Mouse (Mus musculus): Measurements from ENCODE around the gene Dbndd2. TPM values are rescaled to one million over a fixed set of nuclear protein-coding genes. Genes with fewer than 3 reads are reported as not detected.

Gene Dbndd2
- polyA plus RNA-seq, 1 experiment from 2014 or later: 13.0 TPM

GRCm38 (mm10) chr2:164500511-164500910 lies 14.6 kb downstream of the Dbndd2 start:
- H3K79me2 ChIP-seq (ENCODE audit: inconsistent target): peaks cover 20% of the 10 kb centered on the region
- peaks cover 53% of the 10 kb centered on the region for H3K36me3 ChIP-seq (ENCODE audit: inconsistent target)
- WGBS (ENCODE audit: missing documents): 93% methylated on average over 7 of the region's 7 CpGs
- no peak overlapping the region for H3K4me3 ChIP-seq (ENCODE audit: inconsistent target)
- no peak overlapping the region for H3K27ac ChIP-seq

GRCm38 (mm10) chr2:164504919-164505318 lies 19.0 kb downstream of the Dbndd2 start:
- H3K4me3 ChIP-seq (ENCODE audit: inconsistent target): no peak overlapping the region
- WGBS (ENCODE audit: missing documents): 97% methylated on average over 3 of the region's 3 CpGs
- no peaks in the 10 kb centered on the region for H3K79me2 ChIP-seq (ENCODE audit: inconsistent target)
- no peak overlapping the region for H3K27ac ChIP-seq
- H3K36me3 ChIP-seq (ENCODE audit: inconsistent target): peaks cover 63% of the 10 kb centered on the region

- Histone ChIP-seq H3K4me3 (ENCODE audit: inconsistent target) (no peak overlapping the region), H3K27ac (no peak overlapping the region), H3K79me2 (ENCODE audit: inconsistent target) (no peaks in the 10 kb centered on the region), H3K36me3 (ENCODE audit: inconsistent target) (peaks cover 56% of the 10 kb centered on the region)
- 93% methylated on average over 4 of the region's 4 CpGs for WGBS (ENCODE audit: missing documents)
Observed at GRCm38 (mm10) chr2:164505619-164506347, 19.9 kb downstream of the Dbndd2 start.

DNA sequence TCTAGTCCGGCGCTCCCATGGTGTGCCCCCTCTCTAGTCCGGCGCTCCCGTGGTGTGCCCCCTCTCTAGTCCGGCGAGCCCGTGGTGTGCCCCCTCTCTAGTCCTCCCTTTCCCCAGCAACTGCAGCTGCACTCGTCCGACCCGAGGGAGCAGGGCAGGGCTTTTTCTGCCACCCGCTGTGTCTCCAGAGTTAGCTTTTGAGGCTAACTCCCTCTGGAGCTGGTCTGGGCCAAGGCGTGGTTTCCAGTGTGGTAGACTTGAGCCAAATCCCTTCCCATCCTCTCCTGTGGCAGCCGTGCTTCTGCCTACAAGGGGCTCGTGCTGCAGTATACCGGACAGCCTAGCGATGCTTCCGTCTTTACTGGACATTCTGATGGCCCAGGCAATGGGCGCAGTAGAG lies 21.9 kb downstream of the Dbndd2 start:
- 96% methylated on average over 19 of the region's 19 CpGs for WGBS (ENCODE audit: missing documents)
- Histone ChIP-seq H3K79me2 (ENCODE audit: inconsistent target) (no peaks in the 10 kb centered on the region), H3K4me3 (ENCODE audit: inconsistent target) (no peak overlapping the region), H3K27ac (no peak overlapping the region), H3K36me3 (ENCODE audit: inconsistent target) (peaks cover 36% of the 10 kb centered on the region)

DNA sequence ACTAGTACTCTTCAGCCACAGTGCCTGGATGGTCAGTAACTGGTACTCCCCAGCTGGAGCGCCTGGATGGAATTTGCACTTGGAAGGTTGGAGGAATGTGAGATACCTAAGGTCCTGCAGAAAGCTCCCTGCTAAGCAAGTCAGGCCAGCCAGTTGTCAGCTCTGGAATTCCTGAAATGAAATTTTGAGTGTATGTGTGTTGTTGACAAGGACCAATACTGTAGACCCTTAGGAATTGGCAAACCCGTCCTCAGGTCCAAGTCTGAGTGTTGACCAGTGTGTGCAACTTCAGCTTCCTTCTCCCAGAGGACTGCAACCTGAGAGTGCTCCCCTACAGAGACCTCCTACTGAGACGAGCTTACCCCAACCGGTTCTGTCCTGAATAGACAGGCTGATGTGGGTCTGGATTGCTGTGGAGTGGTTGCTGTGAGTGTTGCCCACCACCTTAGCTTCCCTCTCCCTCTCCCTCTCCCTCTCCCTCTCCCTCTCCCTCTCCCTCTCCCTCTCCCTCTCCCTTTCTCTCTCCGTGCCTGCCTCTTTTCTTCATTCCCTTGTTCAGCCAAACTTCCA lies 24.8 kb downstream of the Dbndd2 start:
- Histone ChIP-seq H3K36me3 (ENCODE audit: inconsistent target) (peaks cover 11% of the 10 kb centered on the region; the same call in 1 of the 2 replicates), H3K79me2 (ENCODE audit: inconsistent target) (no peaks in the 10 kb centered on the region), H3K4me3 (ENCODE audit: inconsistent target) (no peak overlapping the region), H3K27ac (no peak overlapping the region)
- 66% methylated on average over 5 of the region's 5 CpGs for WGBS (ENCODE audit: missing documents)

- Histone ChIP-seq H3K4me3 (ENCODE audit: inconsistent target) (no peak overlapping the region), H3K36me3 (ENCODE audit: inconsistent target) (no peaks in the 10 kb centered on the region), H3K79me2 (ENCODE audit: inconsistent target) (no peaks in the 10 kb centered on the region), H3K27ac (no peak overlapping the region)
- WGBS (ENCODE audit: missing documents): 70% methylated on average over 10 of the region's 14 CpGs
Observed at GRCm38 (mm10) chr2:164512121-164512909, 26.4 kb downstream of the Dbndd2 start.

GRCm38 (mm10) chr2:164513389-164513788 lies 27.5 kb downstream of the Dbndd2 start:
- WGBS (ENCODE audit: missing documents): 69% methylated on average over 7 of the region's 8 CpGs
- no peak overlapping the region for H3K27ac ChIP-seq
- no peaks in the 10 kb centered on the region for H3K79me2 ChIP-seq (ENCODE audit: inconsistent target)
- no peaks in the 10 kb centered on the region for H3K36me3 ChIP-seq (ENCODE audit: inconsistent target)
- no peak overlapping the region for H3K4me3 ChIP-seq (ENCODE audit: inconsistent target)

DNA sequence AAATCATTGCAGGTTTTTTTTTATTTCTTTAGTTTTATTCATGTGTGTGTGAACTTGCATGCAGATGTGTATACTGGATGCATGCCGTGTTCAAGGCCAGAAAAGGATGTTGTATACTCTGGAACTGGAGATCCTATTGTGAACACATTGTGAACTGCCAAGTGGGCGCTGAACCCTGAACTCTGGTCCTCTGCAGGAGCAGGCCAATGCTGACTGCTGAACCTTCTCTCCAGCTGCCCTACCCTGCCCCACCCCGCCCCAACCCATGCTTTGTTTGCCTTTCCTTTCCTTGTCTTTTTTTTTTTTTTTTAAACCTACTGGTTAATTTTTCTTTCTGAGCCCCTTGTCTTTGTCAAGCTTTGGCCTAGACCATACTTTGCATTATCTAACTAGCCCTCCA lies 29.0 kb downstream of the Dbndd2 start:
- WGBS (ENCODE audit: missing documents): 98% methylated on average over 3 of the region's 3 CpGs
- Histone ChIP-seq H3K27ac (no peak overlapping the region), H3K79me2 (ENCODE audit: inconsistent target) (no peaks in the 10 kb centered on the region), H3K4me3 (ENCODE audit: inconsistent target) (no peak overlapping the region), H3K36me3 (ENCODE audit: inconsistent target) (no peaks in the 10 kb centered on the region)

DNA sequence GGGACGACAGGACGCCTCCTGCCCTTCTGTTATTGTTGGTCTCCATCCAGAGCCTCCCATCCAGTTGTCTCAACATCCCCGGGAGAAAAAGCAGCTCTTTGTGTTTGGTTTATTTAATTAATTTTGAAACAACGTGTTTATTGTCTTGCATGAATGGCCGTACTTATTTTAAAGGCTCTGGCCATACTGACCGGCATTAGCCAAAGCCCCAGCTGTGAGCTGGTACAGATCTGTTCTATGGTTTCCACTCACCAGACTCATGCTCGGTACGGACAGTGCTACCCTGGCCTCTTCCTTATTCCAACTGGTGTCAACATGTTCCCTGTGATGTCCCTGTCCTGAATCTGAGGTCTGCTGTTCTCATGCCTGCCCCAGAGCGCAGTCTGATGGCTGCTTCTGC lies 30.0 kb downstream of the Dbndd2 start:
- WGBS (ENCODE audit: missing documents): 94% methylated on average over 9 of the region's 9 CpGs
- Histone ChIP-seq H3K79me2 (ENCODE audit: inconsistent target) (no peaks in the 10 kb centered on the region), H3K36me3 (ENCODE audit: inconsistent target) (no peaks in the 10 kb centered on the region), H3K27ac (no peak overlapping the region), H3K4me3 (ENCODE audit: inconsistent target) (no peak overlapping the region)

DNA sequence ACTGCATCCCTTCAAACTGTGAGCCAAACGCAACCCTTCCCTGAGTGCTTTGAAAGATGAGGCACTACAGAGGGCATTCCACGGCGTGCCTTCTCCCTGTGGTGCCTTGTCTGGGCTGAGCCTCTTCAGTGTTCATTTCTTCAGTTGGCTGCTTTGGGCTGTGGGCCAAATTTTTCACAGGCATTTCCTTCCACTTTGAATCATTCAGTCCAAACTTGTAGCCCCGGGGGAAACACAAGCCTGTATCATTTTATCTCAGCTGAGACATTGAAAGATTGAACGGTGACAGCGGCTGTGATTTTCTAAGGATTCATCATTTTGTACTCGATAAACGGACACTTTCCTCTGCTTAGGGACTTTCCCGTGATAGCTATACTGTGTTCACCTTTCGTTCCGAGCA lies 30.7 kb downstream of the Dbndd2 start:
- 79% methylated on average over 11 of the region's 11 CpGs for WGBS (ENCODE audit: missing documents)

DNA sequence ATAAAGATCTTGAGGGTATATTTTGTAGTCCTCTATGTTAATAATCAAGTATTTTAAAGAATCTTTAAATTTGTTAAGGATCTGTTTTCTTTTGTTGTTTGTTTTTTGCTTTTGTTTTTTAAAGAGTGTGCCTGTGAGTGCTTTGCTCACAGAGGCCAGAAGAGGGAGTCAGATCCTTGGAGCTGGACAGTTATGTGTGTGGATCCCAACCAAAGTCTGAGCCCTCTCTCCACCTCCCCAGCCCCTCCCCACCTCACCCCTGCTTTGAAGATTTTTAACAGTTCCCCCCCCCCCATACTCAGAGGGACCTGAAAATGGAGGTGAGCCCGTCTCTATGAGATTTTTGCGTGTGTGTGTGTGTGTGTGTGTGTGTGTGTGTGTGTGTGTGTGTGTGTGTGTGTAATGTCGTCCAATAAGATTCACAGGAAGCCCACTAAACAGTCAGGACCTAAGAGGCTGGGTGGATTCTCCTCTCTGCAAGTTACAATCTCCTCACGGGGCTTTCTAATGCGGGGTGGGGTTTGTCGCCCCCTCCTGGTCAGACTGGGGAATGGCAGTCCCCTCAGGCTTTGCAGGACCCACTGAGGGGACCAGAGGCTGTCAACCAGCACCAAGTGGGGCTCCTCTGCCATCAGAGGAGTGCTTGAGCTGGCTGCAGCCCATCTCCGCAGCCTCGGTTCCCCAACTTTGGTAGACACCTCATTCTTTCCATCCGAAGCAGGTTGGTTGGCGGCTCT lies 31.7 kb downstream of the Dbndd2 start:
- no peaks in the 10 kb centered on the region for H3K36me3 ChIP-seq (ENCODE audit: inconsistent target)
- H3K79me2 ChIP-seq (ENCODE audit: inconsistent target): no peaks in the 10 kb centered on the region
- H3K27ac ChIP-seq: no peak overlapping the region
- H3K4me3 ChIP-seq (ENCODE audit: inconsistent target): no peak overlapping the region
- WGBS (ENCODE audit: missing documents): 51% methylated on average over 9 of the region's 10 CpGs

More for the DNA sequence above, 30.7 kb downstream of the Dbndd2 start:
- Histone ChIP-seq H3K4me3 (ENCODE audit: inconsistent target) (no peak overlapping the region), H3K27ac (no peak overlapping the region), H3K79me2 (ENCODE audit: inconsistent target) (no peaks in the 10 kb centered on the region), H3K36me3 (ENCODE audit: inconsistent target) (no peaks in the 10 kb centered on the region)

DNA sequence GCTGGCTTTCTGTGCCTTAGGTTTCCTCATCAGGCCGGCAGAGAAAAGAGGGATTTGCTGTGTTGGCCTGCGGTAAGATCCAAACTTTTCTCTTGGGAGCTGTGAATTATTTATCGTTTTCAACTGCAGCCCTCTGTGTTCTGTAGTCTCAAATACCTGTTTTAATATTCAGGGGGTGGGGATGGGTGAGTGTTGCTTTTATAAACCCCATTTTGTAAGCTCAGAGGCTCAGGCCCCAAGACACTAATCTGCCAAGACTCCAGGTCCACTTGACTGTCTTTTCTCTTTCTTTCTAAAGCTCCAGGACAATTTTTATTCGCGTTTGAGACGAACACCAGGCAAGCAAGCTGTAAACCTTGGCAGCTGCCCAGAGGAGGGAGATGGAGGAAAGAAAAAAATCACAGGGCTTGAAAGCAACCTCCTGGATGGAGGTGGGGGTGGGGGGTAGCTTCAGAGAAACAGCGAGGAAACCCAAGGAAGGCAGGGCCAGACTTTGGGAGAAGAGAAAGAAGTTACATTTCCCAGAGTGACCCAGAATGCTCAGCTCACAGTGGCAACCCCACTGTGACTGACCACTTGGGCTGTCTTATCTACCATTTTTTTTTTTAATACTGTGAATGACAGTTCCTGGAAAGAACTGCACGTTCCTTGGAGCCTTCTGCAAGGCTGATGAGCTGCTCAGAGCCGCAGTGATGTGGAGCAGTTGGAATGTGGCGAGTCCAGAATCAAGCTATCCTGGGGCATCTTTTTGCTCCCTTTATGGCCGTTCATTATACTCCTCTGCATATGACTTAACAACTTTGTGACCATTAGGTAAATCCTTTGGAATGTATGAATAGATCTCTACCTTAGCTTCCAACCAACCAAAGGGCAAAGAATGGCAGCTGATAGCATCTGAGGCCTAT lies 32.6 kb downstream of the Dbndd2 start:
- H3K4me3 ChIP-seq (ENCODE audit: inconsistent target): no peak overlapping the region
- H3K36me3 ChIP-seq (ENCODE audit: inconsistent target): no peaks in the 10 kb centered on the region
- H3K79me2 ChIP-seq (ENCODE audit: inconsistent target): no peaks in the 10 kb centered on the region
- H3K27ac ChIP-seq: no peak overlapping the region
- WGBS (ENCODE audit: missing documents): 79% methylated on average over 11 of the region's 11 CpGs

DNA sequence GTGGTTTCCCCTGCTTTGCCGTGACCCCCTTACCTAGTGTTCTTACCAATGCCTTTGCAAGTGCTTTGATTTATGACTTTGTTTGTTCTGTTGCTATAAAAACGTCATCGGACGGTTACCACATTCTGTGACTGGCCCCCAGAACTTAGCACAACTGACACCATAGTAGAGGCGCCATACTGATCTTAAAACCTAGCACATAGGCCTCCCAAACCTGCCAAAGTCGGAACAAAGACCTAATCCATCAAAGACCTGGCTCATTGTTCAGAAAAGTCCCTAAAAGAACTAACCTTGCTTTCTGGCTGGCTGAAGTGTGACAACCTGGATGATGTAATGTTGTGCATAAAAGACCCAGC lies 33.2 kb downstream of the Dbndd2 start:
- H3K4me3 ChIP-seq (ENCODE audit: inconsistent target): no peak overlapping the region
- WGBS (ENCODE audit: missing documents): 65% methylated on average over 6 of the region's 6 CpGs
- H3K27ac ChIP-seq: no peak overlapping the region
- H3K36me3 ChIP-seq (ENCODE audit: inconsistent target): no peaks in the 10 kb centered on the region
- no peaks in the 10 kb centered on the region for H3K79me2 ChIP-seq (ENCODE audit: inconsistent target)

DNA sequence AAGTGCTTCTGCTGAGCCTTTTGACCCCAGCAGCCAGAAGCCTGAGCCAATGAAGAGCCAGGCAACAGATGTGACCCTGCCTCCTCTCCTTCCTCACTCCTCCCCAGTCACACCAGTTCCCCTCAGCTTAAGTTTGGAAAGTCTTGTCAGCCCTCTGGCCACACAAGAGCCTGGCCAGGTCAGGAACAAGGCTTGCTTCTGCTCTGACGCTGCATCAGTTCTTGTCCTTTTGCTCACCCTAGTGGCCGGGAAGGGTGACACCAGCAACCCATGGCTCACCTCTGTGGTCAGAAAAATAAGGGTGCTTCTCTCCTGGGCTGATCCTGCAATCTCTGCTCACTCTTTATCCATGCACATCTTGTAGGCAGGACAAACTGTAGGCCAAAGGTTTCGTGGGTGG lies 34.9 kb downstream of the Dbndd2 start:
- 8% methylated on average over 3 of the region's 3 CpGs for WGBS (ENCODE audit: missing documents)
- H3K79me2 ChIP-seq (ENCODE audit: inconsistent target): no peaks in the 10 kb centered on the region
- H3K4me3 ChIP-seq (ENCODE audit: inconsistent target): no peak overlapping the region

More for the DNA sequence above, 34.9 kb downstream of the Dbndd2 start:
- Histone ChIP-seq H3K36me3 (ENCODE audit: inconsistent target) (no peaks in the 10 kb centered on the region), H3K27ac (no peak overlapping the region)
